Mouse (Mus musculus) urinary bladder, adult 2 months (tissue): Measurements from ENCODE around the gene Ush1c. TPM values are rescaled to one million over a fixed set of nuclear protein-coding genes. Genes with fewer than 3 reads are reported as not detected.

Source experiments
- polyA plus RNA-seq: library from polyadenylated mRNA; depleted of rRNA; stranded (reverse); fragments of >200 nt; gene quantifications from 2 replicates; pipeline ENCODE4 v1.2.3, GENCODE M21; 2012; rRNA removed

The Ush1c gene
- polyA plus RNA-seq, 1 experiment = not detected

Other genes with a start within 250 kb of the Ush1c start
- 2.0 and 2.2 TPM in 2 replicates for gene Abcc6, start 208.2 kb downstream of the Ush1c start, polyA plus RNA-seq
- gene Nomo1, start 204.8 kb downstream of the Ush1c start, polyA plus RNA-seq = 35.5 and 41.4 TPM in 2 replicates
- gene Kcnj11, start 137.7 kb downstream of the Ush1c start, polyA plus RNA-seq = 0.13 and 0.23 TPM in 2 replicates
- gene Abcc8, start 58.5 kb downstream of the Ush1c start, polyA plus RNA-seq = 0.32 and 0.54 TPM in 2 replicates
- gene Otog, start 2.5 kb upstream of the Ush1c start, polyA plus RNA-seq = not detected in 2 replicates
- gene Myod1, start 138.0 kb upstream of the Ush1c start, polyA plus RNA-seq = 0.29 and 0.50 TPM in 2 replicates
- 0.19 and 0.34 TPM in 2 replicates for gene Kcnc1, start 158.0 kb upstream of the Ush1c start, polyA plus RNA-seq